Mouse (Mus musculus) heart, embryonic 15.5 days (tissue): ENCODE results near the gene Parvg. TPM values are rescaled to one million over a fixed set of nuclear protein-coding genes. Genes with fewer than 3 reads are reported as not detected.

Experiments
- ATAC-seq: fragments of 200-750 bp; cut with Nextera tagmentation; replicated peaks from 2 replicates; pipeline ENCODE4 v1.8.0; 2017; ENCODE audit warnings: low read depth, moderate TSS enrichment; ENCODE audit not compliant: insufficient number of reproducible peaks, insufficient read depth, low FRiP score
- H3K27ac ChIP-seq: fragments of 300-500 bp; sonication (generic); 2 replicates; pipeline ENCODE4 v1.5.1; 2015; ENCODE audit warnings: mild to moderate bottlenecking, inconsistent platforms
- H3K27me3 ChIP-seq: fragments of 300-500 bp; sonication (generic); 2 replicates; pipeline ENCODE4 v1.6.1; 2015; ENCODE audit warnings: inconsistent platforms
- H3K36me3 ChIP-seq: fragments of 300-500 bp; sonication (generic); 2 replicates; pipeline ENCODE4 v1.6.1; 2015; ENCODE audit warnings: mild to moderate bottlenecking, inconsistent platforms
- H3K4me1 ChIP-seq: fragments of 300-500 bp; sonication (generic); replicated peaks from 2 replicates; pipeline ENCODE4 v1.6.1; 2015; ENCODE audit warnings: inconsistent platforms
- H3K4me2 ChIP-seq: fragments of 300-500 bp; sonication (generic); 2 replicates; pipeline ENCODE4 v1.6.1; 2015; ENCODE audit warnings: inconsistent platforms, mild to moderate bottlenecking, moderate library complexity
- H3K4me3 ChIP-seq: fragments of 300-500 bp; sonication (generic); 2 replicates; pipeline ENCODE4 v1.5.1; 2015; ENCODE audit warnings: mild to moderate bottlenecking, inconsistent platforms
- H3K9ac ChIP-seq: fragments of 300-500 bp; sonication (generic); 2 replicates; pipeline ENCODE4 v1.6.1; 2015; ENCODE audit warnings: mild to moderate bottlenecking, inconsistent platforms
- H3K9me3 ChIP-seq: fragments of 300-500 bp; sonication (generic); replicated peaks from 2 replicates; pipeline ENCODE4 v1.6.1; 2016; ENCODE audit warnings: inconsistent platforms
- WGBS: fragments of 180-500 bp; shearing (Covaris S2); methylation state at CpG from one replicate; pipeline ENCODE4 v1.1.7; 2015; ENCODE audit warnings: mixed read lengths; 5-methylcytosine and 5-hydroxymethylcytosine counted together
- polyA plus RNA-seq: library from polyadenylated mRNA; unstranded; fragments of >200 nt; fragmentation: Nextera tagmentation; extraction: Ambion mirVana; gene quantifications from 2 replicates; pipeline ENCODE4 v1.2.1, GENCODE M21; 2015

Parvg gene
- polyA plus RNA-seq, 1 experiment from 2014 or later, result 1.7 TPM

DNA sequence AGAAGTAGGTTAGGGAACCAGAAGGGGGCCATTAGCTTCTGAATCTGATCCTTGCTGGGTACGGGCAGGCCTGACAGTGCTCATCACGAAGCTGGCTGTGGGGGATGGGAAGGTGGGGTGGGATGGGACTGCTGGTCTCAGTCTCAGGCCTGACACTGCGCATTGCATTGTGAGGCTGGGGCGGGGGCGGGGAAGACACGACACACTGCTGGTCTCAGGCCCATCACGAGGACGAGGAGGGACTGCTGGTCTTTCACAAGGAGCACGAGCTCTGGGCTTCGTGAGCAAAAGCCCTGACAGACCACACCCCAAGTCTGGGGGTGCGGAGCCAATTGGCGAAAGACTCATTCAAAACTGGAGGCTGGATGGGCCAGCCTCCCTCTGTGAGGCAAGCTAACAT, 1.9 kb downstream of the Parvg start:
- peak overlapping the region; percentile 15; the same call in 1 of the 2 replicates for H3K4me2 ChIP-seq
- H3K27me3 ChIP-seq, result no peaks in the 10 kb centered on the region
- H3K27ac ChIP-seq, result no peak overlapping the region
- ATAC-seq, result 0 out of 2 replicates have a peak, but pooled peaks have one; percentile 8
- no peaks in the 10 kb centered on the region for H3K36me3 ChIP-seq
- no peak overlapping the region for H3K9ac ChIP-seq
- H3K9me3 ChIP-seq, result no peaks in the 10 kb centered on the region
- WGBS, result 45% methylated on average over 12 of the region's 12 CpGs
- peak overlapping the region; percentile 20; the same call in 1 of the 2 replicates for H3K4me3 ChIP-seq
- H3K4me1 ChIP-seq, result 0 out of 2 replicates have a peak, but pooled peaks cover 8% of the 10 kb centered on the region

DNA sequence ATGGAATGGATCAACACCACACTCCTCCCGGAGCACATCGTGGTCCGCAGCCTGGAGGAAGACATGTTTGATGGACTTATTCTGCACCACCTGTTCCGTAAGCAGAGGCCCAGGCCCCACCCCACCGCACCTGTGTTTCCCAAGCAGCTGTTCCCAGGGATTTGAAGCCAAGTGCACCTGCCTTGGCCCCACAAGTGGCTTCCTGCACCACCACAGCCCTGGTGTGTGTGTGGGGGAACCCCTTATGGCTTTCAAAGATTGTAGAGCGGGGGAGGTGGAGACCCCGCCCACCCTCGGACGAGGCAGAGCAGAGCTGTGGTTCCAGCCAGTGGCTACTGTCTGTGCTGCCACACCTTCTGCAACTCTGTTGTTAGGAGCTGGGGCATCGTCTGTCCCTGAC, 5.0 kb downstream of the Parvg start:
- no peak overlapping the region for H3K4me3 ChIP-seq
- no peak overlapping the region for H3K9ac ChIP-seq
- H3K27ac ChIP-seq, result no peak overlapping the region

DNA sequence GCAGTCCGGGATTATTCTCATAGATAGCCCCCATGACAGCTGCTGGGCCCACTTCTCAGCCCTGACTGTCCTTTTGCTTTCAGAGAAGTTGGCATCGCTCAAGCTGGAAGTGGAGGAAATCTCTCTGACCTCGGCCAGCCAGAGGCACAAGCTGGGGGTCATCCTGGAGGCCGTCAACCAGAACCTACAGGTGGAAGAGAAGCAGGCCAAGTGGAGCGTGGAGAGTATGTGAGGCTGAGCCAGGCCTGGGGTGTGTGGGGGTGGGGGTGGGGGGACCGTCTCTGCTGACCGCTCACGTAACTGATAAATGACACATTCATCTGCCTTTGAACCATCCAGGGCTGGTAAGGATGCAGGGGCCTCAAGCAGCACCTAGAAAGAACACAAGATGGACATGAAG, 6.1 kb downstream of the Parvg start:
- Histone ChIP-seq H3K4me2 (no peak overlapping the region), H3K4me3 (no peak overlapping the region), H3K9ac (no peak overlapping the region), H3K9me3 (no peaks in the 10 kb centered on the region), H3K27ac (no peak overlapping the region), H3K36me3 (no peaks in the 10 kb centered on the region), H3K27me3 (no peaks in the 10 kb centered on the region), H3K4me1 (peaks cover 13% of the 10 kb centered on the region; the same call in 1 of the 2 replicates)
- ATAC-seq, result no peak
- 86% methylated on average over 8 of the region's 8 CpGs for WGBS

More for the DNA sequence above, 5.0 kb downstream of the Parvg start:
- Histone ChIP-seq H3K27me3 (no peaks in the 10 kb centered on the region), H3K4me2 (no peak overlapping the region), H3K9me3 (no peaks in the 10 kb centered on the region), H3K4me1 (peaks cover 13% of the 10 kb centered on the region; the same call in 1 of the 2 replicates), H3K36me3 (no peaks in the 10 kb centered on the region)
- 0 out of 2 replicates have a peak, but pooled peaks have one; percentile 21 for ATAC-seq
- WGBS, result 67% methylated on average over 10 of the region's 10 CpGs

- WGBS, result 67% methylated on average over 4 of the region's 4 CpGs
- no peaks in the 10 kb centered on the region for H3K36me3 ChIP-seq
- no peaks in the 10 kb centered on the region for H3K27me3 ChIP-seq
- no peak overlapping the region for H3K27ac ChIP-seq
- ATAC-seq, result no peak
- no peak overlapping the region for H3K4me2 ChIP-seq
- H3K4me1 ChIP-seq, result peaks cover 10% of the 10 kb centered on the region; the same call in 1 of the 2 replicates
- H3K4me3 ChIP-seq, result no peak overlapping the region
- H3K9me3 ChIP-seq, result no peaks in the 10 kb centered on the region
- H3K9ac ChIP-seq, result no peak overlapping the region
Measured at GRCm38 (mm10) chr15:84331066-84331612, 7.3 kb downstream of the Parvg start.

DNA sequence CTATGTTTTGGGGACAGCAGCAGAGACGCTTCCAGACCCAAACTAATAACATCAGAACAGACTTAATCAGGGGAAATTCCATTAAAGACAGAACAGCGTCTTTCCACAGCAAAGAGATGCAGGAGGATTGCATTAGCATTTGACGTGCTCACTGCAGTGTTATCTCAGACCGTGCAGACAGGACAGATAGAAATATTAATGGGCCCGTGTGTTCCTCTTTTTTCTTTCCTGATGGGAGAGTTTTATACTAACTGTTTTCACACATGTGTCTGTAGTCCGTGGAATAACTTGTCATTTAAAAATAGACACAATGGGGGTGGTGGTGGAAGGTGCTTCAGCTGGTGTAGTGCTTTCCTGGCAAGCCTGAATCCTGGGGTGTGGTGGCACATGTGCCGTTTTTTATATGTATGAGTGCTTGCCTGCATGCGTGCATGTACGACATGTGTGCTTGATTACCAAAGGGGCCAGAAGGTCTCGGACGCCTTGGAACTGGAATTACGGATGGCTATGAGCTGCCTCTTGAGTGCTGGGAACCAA, 12.5 kb downstream of the Parvg start:
- Histone ChIP-seq H3K9ac (no peak overlapping the region), H3K4me3 (no peak overlapping the region), H3K4me2 (no peak overlapping the region), H3K27ac (no peak overlapping the region), H3K27me3 (no peaks in the 10 kb centered on the region), H3K36me3 (no peaks in the 10 kb centered on the region), H3K4me1 (0 out of 2 replicates have a peak, but pooled peaks cover 8% of the 10 kb centered on the region), H3K9me3 (no peaks in the 10 kb centered on the region)
- no peak for ATAC-seq
- WGBS, result 56% methylated on average over 12 of the region's 12 CpGs

GRCm38 (mm10) chr15:84337599-84337998, 13.8 kb downstream of the Parvg start:
- Histone ChIP-seq H3K4me3 (no peak overlapping the region), H3K27ac (no peak overlapping the region), H3K9ac (no peak overlapping the region), H3K4me2 (no peak overlapping the region), H3K36me3 (no peaks in the 10 kb centered on the region), H3K27me3 (no peaks in the 10 kb centered on the region), H3K4me1 (0 out of 2 replicates have a peak, but pooled peaks cover 8% of the 10 kb centered on the region), H3K9me3 (no peaks in the 10 kb centered on the region)
- no peak for ATAC-seq
- WGBS, result 72% methylated on average over 5 of the region's 5 CpGs

- Histone ChIP-seq H3K27me3 (no peaks in the 10 kb centered on the region), H3K4me1 (0 out of 2 replicates have a peak, but pooled peaks cover 8% of the 10 kb centered on the region), H3K4me2 (no peak overlapping the region), H3K9ac (no peak overlapping the region), H3K27ac (no peak overlapping the region), H3K4me3 (no peak overlapping the region), H3K9me3 (no peaks in the 10 kb centered on the region), H3K36me3 (no peaks in the 10 kb centered on the region)
- no peak for ATAC-seq
- 41% methylated on average over 2 of the region's 2 CpGs for WGBS
Measured at GRCm38 (mm10) chr15:84340926-84341325, 17.1 kb downstream of the Parvg start.

- Histone ChIP-seq H3K4me2 (no peak overlapping the region), H3K9me3 (no peaks in the 10 kb centered on the region), H3K36me3 (no peaks in the 10 kb centered on the region), H3K27me3 (no peaks in the 10 kb centered on the region), H3K27ac (no peak overlapping the region), H3K4me1 (peaks cover 10% of the 10 kb centered on the region), H3K9ac (no peak overlapping the region), H3K4me3 (no peak overlapping the region)
- no peak for ATAC-seq
- WGBS, result 93% methylated on average over 4 of the region's 4 CpGs
Measured at GRCm38 (mm10) chr15:84348769-84349168, 24.9 kb downstream of the Parvg start.

DNA sequence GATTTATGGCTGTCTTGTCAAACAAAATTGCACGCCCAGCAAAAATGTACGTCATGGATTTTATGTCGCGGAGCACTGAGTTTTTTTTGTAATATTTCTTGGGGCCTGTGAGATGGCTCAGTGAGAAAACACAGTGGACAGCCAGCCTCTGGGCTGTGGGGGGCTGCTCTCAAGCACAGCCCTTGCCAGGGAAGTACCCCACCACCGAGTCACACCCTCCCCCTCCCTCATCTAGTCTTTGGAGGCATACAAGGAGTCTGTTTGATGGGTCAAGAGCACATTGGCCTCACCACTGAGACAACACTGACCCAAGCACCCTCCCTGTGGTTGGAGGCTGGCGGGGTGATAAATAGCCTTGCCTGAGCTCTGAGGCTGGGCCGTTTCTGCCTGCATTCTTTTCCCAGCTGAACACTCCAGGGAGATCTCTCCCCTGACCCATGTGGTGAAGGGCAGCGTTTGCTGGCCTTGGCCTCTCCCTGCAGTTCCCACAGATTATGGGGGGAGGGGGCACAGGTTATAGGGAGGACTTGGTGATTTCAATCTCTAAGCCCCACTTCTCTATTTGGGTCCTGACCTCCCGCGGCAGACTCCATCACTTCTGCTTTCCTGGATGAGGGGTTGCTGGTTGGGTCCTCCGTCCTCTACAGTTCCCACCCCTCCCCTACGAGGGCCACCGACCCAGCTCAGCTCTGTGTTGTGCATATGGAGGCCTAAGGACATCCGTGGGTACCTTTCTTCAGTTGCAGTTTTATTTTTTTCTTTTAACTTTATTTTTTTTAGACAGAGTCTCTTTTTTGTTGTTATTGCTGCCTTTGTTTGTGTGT, 26.3 kb downstream of the Parvg start:
- Histone ChIP-seq H3K36me3 (no peaks in the 10 kb centered on the region), H3K4me2 (no peak overlapping the region), H3K27ac (no peak overlapping the region), H3K9me3 (no peaks in the 10 kb centered on the region), H3K9ac (no peak overlapping the region), H3K4me3 (no peak overlapping the region), H3K4me1 (peaks cover 10% of the 10 kb centered on the region), H3K27me3 (no peaks in the 10 kb centered on the region)
- WGBS, result 52% methylated on average over 14 of the region's 14 CpGs
- ATAC-seq, result no peak

DNA sequence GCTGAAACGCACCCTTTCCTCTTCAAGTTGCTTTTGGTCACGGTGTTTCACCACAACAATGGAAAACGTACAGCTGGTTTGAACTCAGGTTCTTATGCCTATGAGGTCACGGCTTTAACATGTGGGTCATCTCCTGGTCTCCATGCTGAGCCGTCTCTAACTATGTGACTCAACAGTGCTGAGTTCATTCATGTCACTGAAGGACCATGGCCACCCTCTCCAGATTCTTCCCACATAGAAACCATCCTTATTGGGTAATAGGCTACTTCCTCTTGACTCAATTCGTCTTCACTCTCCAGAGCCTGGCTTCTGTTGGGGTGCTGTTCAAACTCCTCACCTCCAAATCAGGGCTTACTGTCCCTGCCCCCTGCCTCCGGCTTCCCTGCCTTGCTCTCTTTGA, 27.5 kb downstream of the Parvg start:
- Histone ChIP-seq H3K27me3 (no peaks in the 10 kb centered on the region), H3K9ac (no peak overlapping the region), H3K9me3 (no peaks in the 10 kb centered on the region), H3K4me2 (no peak overlapping the region), H3K27ac (no peak overlapping the region), H3K4me3 (no peak overlapping the region), H3K36me3 (no peaks in the 10 kb centered on the region), H3K4me1 (peaks cover 10% of the 10 kb centered on the region)
- 86% methylated on average over 7 of the region's 7 CpGs for WGBS
- ATAC-seq, result no peak

DNA sequence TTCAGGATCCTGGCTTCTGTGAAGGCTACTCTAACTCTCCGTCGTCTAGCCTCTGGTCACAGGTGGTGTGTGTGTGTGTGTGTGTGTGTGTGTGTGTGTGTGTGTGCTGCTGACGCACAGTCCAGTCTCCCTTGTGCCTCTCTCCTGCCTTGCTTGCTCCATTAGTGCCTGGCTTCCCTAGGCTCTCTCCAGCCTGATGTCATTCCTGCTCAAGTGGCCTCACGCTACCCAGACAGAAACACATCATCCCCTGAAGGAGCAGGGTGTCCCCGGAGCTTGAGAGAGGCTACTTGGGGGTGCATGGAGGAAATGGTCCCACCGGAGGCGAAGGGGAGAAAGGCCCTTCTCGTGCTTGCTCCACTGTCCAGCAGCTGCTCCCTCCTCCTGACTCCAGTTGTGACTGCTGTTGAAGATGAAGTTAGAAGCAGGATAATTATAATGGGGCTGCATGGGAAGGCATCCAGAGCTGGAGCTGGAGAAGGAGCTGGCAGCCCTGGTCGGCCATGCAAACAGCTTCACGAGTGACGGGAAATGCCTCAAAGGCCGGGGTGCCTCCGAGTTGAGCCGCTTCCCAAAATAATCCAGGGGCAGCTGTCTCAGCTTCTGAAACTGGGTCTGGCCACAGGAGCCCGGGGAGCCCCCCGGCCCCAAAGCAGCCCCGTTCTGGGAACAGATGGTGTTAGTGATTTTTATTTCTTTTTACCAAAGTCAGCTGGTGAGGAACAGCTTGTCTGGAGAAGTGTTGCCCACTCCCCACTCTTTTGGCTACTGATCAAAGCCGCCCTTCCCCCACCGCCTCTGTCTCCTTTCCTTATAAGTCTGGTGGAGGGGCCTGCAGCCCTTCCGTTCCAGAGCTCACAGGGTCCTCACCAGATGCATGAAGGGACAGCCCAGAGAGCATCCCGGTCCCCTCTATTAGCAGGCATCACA, 28.4 kb downstream of the Parvg start:
- no peaks in the 10 kb centered on the region for H3K36me3 ChIP-seq
- H3K9ac ChIP-seq, result no peak overlapping the region; the same call in 1 of the 2 replicates
- H3K4me3 ChIP-seq, result no peak overlapping the region
- H3K4me1 ChIP-seq, result peaks cover 10% of the 10 kb centered on the region
- no peak overlapping the region for H3K27ac ChIP-seq
- no peaks in the 10 kb centered on the region for H3K9me3 ChIP-seq
- WGBS, result 48% methylated on average over 21 of the region's 21 CpGs
- H3K4me2 ChIP-seq, result no peak overlapping the region
- no peak for ATAC-seq
- H3K27me3 ChIP-seq, result no peaks in the 10 kb centered on the region
